Mouse (Mus musculus): ENCODE results near the gene Mgarp. TPM values are rescaled to one million over a fixed set of nuclear protein-coding genes. Genes with fewer than 3 reads are reported as not detected.

Gene Mgarp
- polyA plus RNA-seq, 1 experiment, result 0.70 TPM

DNA sequence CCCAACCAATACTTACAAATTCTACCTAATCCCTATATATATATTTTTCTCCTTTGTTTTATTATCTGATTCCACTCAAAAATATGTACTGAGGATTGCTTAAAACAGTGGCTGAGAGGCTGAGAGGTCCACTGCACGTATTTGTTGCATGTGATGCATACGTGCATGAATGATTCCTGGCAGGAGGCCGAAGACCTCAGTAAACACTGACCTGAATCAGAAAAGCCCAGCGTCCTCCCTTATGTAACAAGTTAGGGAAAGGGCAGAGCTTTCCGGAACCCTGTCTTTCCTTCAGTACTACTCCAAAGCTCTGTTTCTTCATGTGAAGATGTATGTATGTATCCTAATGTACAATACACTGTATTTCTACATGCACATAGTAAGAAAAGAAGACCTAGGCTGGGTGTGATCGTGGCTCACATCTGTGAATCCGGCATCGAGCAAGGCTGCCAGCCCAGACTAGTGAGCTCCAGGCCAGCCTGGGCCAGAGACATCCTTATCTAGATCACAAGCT, 8.6 kb downstream of the Mgarp start:
- TF ChIP-seq POLR2A (IDR thresholded peaks at IDR 0.05; ENCODE audit: low read depth, low read length) (no peak), CTCF (IDR thresholded peaks at IDR 0.05; ENCODE audit: borderline replicate concordance, insufficient read depth, low read length) (no peak)
- Histone ChIP-seq H3K4me1 (ENCODE audit: control insufficient read depth, insufficient read depth, low read length) (no peaks in the 10 kb centered on the region), H3K27ac (ENCODE audit: insufficient read depth, low read length) (no peak overlapping the region), H3K4me3 (ENCODE audit: insufficient read depth, low read length) (no peak overlapping the region)

DNA sequence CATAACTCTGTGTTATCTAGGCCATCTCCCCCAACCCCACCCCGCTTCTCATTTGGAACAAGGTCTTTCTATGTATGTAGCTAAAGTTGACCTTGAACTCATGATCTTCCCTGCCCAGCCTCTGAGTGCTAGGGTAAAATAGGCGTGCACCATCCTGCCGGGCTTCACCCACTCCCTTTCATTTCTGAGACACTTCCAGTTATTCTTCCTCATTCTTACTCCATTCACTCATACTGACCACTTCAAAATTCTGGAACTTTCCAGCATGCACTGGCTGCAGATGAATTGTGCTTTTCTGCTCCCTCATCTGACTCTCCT, 9.4 kb downstream of the Mgarp start:
- TF ChIP-seq CTCF (IDR thresholded peaks at IDR 0.05; ENCODE audit: borderline replicate concordance, insufficient read depth, low read length) (no peak), POLR2A (IDR thresholded peaks at IDR 0.05; ENCODE audit: low read depth, low read length) (no peak)
- H3K4me1 ChIP-seq (ENCODE audit: control insufficient read depth, insufficient read depth, low read length), result no peaks in the 10 kb centered on the region
- H3K27ac ChIP-seq (ENCODE audit: insufficient read depth, low read length), result no peak overlapping the region
- H3K4me3 ChIP-seq (ENCODE audit: insufficient read depth, low read length), result no peak overlapping the region

DNA sequence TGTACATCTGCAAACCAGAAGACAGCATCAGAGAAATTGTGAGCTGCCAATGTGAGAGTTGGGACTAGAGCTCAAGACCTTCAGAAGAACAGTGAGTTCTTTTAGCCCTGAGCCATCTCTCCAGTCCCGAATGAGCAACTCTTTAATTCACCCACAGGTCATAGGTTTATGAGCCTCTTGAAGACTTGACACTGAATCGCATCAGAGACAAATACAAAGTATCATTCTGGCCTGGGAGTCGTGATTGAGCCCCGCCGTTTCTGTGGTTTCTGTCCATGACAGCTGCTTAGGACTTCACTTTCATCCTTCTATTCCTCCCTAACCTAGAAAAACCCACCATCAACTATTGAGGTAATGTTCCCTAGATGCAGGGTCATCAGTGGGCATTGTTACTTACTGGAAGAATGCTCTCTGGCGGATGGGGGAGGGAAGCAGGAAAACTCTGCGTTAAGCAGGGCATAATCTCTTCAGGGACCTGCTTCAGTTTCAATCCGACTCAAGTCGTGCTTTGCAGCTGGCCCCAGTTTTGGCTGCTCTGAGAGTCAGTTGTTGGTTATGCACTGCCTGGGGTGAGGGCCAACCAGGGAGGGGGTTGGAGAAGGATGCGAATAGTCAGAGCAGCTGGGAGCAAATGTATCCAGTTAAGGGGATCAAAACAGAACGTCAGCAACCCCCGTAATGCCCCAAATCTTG, 10.0 kb downstream of the Mgarp start:
- no peak for TF ChIP-seq CTCF (IDR thresholded peaks at IDR 0.05; ENCODE audit: borderline replicate concordance, insufficient read depth, low read length)
- TF ChIP-seq POLR2A (IDR thresholded peaks at IDR 0.05; ENCODE audit: low read depth, low read length), result no peak
- Histone ChIP-seq H3K27ac (ENCODE audit: insufficient read depth, low read length) (no peak overlapping the region), H3K4me3 (ENCODE audit: insufficient read depth, low read length) (no peak overlapping the region), H3K4me1 (ENCODE audit: control insufficient read depth, insufficient read depth, low read length) (no peaks in the 10 kb centered on the region)

DNA sequence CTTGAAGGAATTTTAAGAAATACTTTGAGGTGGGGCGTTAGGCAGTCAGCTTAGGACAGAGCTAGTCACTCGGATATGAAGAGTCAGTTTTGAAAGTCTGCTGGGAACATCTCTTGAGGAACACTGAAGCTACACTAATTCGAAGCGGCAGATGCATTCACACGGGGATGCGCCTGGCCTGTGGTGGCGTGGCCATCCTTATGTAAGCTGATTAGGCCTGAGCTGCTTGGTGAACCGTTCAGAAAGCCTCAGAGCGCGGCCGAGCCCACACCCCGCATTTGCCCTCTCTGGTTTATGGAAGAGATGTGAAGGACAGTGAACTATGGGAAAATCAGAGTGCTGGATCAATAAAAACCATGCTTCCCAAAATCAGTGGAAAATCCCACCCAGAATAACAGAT, 13.1 kb downstream of the Mgarp start:
- no peak overlapping the region for H3K27ac ChIP-seq (ENCODE audit: insufficient read depth, low read length)
- H3K4me3 ChIP-seq (ENCODE audit: insufficient read depth, low read length), result no peak overlapping the region
- TF ChIP-seq CTCF (IDR thresholded peaks at IDR 0.05; ENCODE audit: borderline replicate concordance, insufficient read depth, low read length) (no peak), POLR2A (IDR thresholded peaks at IDR 0.05; ENCODE audit: low read depth, low read length) (no peak)
- no peaks in the 10 kb centered on the region for H3K4me1 ChIP-seq (ENCODE audit: control insufficient read depth, insufficient read depth, low read length)

DNA sequence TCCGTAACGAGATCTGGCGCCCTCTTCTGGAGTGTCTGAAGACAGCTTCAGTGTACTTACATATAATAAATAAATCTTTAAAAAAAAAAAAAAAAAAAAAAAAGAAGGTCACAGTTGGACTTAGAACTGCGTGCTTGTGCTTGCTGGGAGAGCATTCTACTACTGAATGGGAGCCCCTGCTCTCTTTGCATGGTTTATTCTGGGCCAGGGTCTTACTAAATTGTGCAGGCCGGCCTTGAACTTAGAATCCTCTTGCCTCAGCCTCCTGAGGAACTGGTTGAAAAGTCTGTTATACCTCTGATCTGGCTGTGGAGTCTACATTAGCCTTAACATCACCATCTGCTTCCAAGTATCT, 15.9 kb downstream of the Mgarp start:
- Histone ChIP-seq H3K4me1 (ENCODE audit: control insufficient read depth, insufficient read depth, low read length) (no peaks in the 10 kb centered on the region), H3K27ac (ENCODE audit: insufficient read depth, low read length) (no peak overlapping the region), H3K4me3 (ENCODE audit: insufficient read depth, low read length) (no peak overlapping the region)
- no peak for TF ChIP-seq CTCF (IDR thresholded peaks at IDR 0.05; ENCODE audit: borderline replicate concordance, insufficient read depth, low read length)
- no peak for TF ChIP-seq POLR2A (IDR thresholded peaks at IDR 0.05; ENCODE audit: low read depth, low read length)

DNA sequence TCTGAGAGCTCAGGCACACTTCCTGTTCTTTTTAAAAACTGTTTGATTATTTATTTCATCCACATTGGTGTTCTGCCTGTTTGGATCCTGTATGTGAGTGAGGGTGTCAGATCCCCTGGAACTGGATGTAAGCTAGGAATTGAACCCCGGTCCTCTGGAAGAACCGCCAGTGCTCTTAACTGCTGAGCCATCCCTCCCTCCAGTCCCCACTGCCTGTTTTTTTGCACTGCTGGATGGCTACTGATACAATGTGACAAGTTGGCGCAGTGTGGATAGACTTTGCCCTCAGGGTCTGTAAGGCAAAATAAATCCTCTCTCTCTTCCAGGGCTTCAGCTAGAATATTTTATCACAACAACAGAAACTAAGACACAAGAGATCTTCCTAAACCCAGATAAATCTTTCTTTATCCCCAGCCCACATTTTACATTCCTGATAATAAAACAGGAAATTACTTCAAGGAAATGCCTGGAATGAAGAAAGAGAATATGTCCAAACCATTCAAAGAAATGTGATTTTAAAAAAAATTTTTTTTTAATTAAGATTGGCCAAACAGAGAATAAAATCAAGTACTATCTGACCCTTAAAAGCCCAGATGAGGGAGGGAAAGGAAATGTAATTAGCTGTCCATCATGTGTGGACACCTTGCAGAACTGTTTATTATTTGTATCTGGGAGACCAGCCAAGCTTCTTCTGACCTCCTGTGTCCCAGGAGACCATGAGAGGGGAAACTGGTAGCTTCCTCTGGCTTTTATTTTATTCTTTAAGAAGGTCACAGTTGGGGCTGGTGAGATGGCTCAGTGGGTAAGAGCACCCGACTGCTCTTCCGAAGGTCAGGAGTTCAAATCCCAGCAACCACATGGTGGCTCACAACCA, 16.5 kb downstream of the Mgarp start:
- Histone ChIP-seq H3K4me1 (ENCODE audit: control insufficient read depth, insufficient read depth, low read length) (no peaks in the 10 kb centered on the region), H3K27ac (ENCODE audit: insufficient read depth, low read length) (no peak overlapping the region), H3K4me3 (ENCODE audit: insufficient read depth, low read length) (no peak overlapping the region)
- TF ChIP-seq POLR2A (IDR thresholded peaks at IDR 0.05; ENCODE audit: low read depth, low read length) (no peak), CTCF (IDR thresholded peaks at IDR 0.05; ENCODE audit: borderline replicate concordance, insufficient read depth, low read length) (no peak)

DNA sequence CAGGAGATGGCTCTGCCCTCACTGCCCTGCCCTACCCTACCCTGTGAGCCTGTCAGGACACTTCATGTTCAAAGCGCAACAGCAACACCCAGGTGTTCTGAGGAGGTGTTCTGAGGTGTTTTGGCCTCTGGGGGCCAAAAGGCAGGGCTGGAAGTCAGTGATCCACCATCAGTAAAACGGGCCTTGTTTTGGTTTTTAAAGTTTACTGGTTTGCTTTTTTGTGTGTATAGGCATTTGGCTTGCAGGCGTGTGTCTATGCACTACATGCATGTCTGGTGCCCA, 17.9 kb downstream of the Mgarp start:
- Histone ChIP-seq H3K4me3 (ENCODE audit: insufficient read depth, low read length) (0 out of 2 replicates have a peak overlapping the region, but pooled peaks have one; percentile 17), H3K27ac (ENCODE audit: insufficient read depth, low read length) (no peak overlapping the region), H3K4me1 (ENCODE audit: control insufficient read depth, insufficient read depth, low read length) (no peaks in the 10 kb centered on the region)
- TF ChIP-seq POLR2A (IDR thresholded peaks at IDR 0.05; ENCODE audit: low read depth, low read length) (no peak), CTCF (IDR thresholded peaks at IDR 0.05; ENCODE audit: borderline replicate concordance, insufficient read depth, low read length) (no peak)

DNA sequence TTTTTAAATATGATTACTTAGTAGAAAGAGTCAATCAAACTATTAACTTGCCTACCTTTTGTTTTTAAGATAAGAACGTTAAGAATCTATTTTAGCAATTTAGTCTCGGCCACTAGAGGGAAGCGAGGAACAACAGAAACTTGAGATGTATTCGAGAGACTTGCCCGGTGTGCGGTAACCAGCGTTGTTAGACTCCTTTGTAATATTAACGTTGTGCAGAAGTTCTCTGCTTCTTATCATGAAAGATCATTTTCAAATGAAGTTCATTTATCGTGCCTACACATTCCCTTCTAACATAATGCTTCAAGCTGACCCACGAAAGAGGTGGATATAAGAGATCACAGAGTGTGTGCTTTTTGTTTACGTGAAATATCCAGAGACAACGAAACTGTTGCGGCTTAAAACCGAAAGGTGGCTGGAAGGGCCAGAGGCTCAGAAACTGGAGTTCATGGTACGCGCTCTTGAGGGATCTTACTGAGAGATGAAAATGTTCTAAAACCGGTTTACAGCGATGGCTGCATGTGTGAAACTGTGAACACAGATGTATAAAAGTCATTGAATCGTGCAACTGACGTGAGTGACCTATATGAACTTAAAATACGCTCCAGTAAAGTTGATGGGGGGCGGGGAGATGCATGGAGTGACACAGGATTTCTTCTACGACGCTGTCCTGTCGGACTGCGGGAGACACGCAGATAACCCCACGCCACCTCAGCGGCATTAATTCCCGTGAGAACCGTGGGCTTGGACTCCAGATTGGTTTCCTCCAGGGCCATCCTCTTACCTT, 18.5 kb downstream of the Mgarp start:
- no peaks in the 10 kb centered on the region for H3K4me1 ChIP-seq (ENCODE audit: control insufficient read depth, insufficient read depth, low read length)
- peak overlapping the region; percentile 17; the same call in 1 of the 2 replicates for H3K4me3 ChIP-seq (ENCODE audit: insufficient read depth, low read length)
- H3K27ac ChIP-seq (ENCODE audit: insufficient read depth, low read length), result no peak overlapping the region
- no peak for TF ChIP-seq CTCF (IDR thresholded peaks at IDR 0.05; ENCODE audit: borderline replicate concordance, insufficient read depth, low read length)
- TF ChIP-seq POLR2A (IDR thresholded peaks at IDR 0.05; ENCODE audit: low read depth, low read length), result no peak

DNA sequence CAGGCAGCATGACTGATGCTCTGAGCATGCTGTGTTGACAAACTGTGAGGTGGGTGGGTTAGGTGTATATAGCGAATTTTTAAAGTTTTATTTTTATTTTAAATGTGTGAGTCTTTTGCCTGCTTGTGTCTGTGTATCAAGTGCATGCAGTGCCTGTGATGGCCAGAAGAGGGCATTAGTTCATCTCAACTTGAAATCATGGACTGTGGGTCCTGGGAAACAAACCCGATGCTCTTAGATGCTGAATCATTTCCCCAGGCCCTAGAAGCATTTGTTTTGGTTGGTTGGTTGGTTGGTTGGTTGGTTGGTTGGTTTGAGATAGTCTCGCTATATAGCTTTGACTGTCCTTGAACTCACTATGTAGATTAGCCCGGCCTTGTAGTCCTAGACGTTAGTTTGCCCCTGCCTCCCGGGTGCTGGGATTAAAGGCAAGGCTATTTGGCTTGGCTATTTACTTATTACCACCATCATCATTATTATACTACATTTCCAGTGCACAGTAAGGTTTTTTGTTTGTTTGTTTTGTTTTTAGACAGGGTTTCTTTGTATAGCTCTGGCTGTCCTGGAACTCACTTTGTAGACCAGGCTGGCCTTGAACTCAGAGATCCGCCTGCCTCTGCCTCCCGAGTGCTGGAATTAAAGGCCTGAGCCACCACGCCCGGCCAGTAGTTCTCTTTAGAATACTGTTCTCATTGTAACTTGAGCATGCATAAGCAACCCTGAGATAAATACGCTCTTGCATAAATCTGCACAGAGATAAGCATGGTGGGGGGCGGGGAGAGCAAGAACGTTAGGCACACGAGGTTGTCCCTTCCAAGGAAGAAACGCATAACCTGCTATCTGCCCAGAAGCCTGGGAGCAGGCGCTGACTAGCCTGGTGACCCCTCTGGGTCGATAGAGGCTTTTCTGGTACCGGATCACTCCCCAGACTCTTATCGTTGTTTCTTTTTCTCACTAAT, 21.0 kb downstream of the Mgarp start:
- TF ChIP-seq CTCF (IDR thresholded peaks at IDR 0.05; ENCODE audit: borderline replicate concordance, insufficient read depth, low read length) (no peak), POLR2A (IDR thresholded peaks at IDR 0.05; ENCODE audit: low read depth, low read length) (no peak)

More for the DNA sequence above, 21.0 kb downstream of the Mgarp start:
- no peak overlapping the region for H3K4me3 ChIP-seq (ENCODE audit: insufficient read depth, low read length)
- H3K27ac ChIP-seq (ENCODE audit: insufficient read depth, low read length), result no peak overlapping the region
- no peaks in the 10 kb centered on the region for H3K4me1 ChIP-seq (ENCODE audit: control insufficient read depth, insufficient read depth, low read length)

All from embryonic fibroblast, embryonic 13.5 days (primary cell).